Mouse (Mus musculus) forebrain, embryonic 14.5 days (tissue): ENCODE data around the gene Vrtn. TPM values are rescaled to one million over a fixed set of nuclear protein-coding genes. Genes with fewer than 3 reads are reported as not detected.

ENCODE experiments used
- ATAC-seq: fragments of 200-750 bp; cut with Nextera tagmentation; 2 replicates; pipeline ENCODE4 v1.8.0; 2017; ENCODE audit warnings: mild to moderate bottlenecking, moderate library complexity
- DNase-seq: peaks from one replicate; pipeline ENCODE4 v3.0.0-alpha.2; 2015; ENCODE audit warnings: low spot score
- H3K27ac ChIP-seq: fragments of 300-500 bp; sonication (generic); 2 replicates; pipeline ENCODE4 v1.5.1; 2014; ENCODE audit warnings: low read depth, mild to moderate bottlenecking, control low read depth, low read length, moderate library complexity
- H3K27me3 ChIP-seq: fragments of 300-500 bp; sonication (generic); replicated peaks from 2 replicates; pipeline ENCODE4 v1.6.1; 2014; ENCODE audit warnings: low read length, control low read depth, mixed read lengths; ENCODE audit not compliant: control insufficient read depth, insufficient read depth
- H3K36me3 ChIP-seq: fragments of 300-500 bp; sonication (generic); 2 replicates; pipeline ENCODE4 v1.6.1; 2014; ENCODE audit warnings: low read length, control low read depth; ENCODE audit not compliant: control insufficient read depth, insufficient read depth
- H3K4me1 ChIP-seq: fragments of 300-500 bp; sonication (generic); 2 replicates; pipeline ENCODE4 v1.6.1; 2014; ENCODE audit warnings: antibody characterized with exemption, low read length, control low read depth; ENCODE audit not compliant: control insufficient read depth, insufficient read depth
- H3K4me2 ChIP-seq: fragments of 300-500 bp; sonication (generic); 2 replicates; pipeline ENCODE4 v1.6.1; 2014; ENCODE audit warnings: mild to moderate bottlenecking, control low read depth, low read length
- H3K4me3 ChIP-seq: fragments of 300-500 bp; sonication (generic); 2 replicates; pipeline ENCODE4 v1.5.1; 2014; ENCODE audit warnings: low read depth, low read length, control low read depth
- H3K9ac ChIP-seq: fragments of 300-500 bp; sonication (generic); 2 replicates; pipeline ENCODE4 v1.6.1; 2014; ENCODE audit warnings: mild to moderate bottlenecking, low read length, control low read depth, moderate library complexity
- H3K9me3 ChIP-seq: fragments of 300-500 bp; sonication (generic); replicated peaks from 2 replicates; pipeline ENCODE4 v1.6.1; 2016; ENCODE audit warnings: low read length, control low read depth, mixed read lengths; ENCODE audit not compliant: control insufficient read depth
- WGBS: fragments of 180-500 bp; shearing (Covaris S2); extraction: QIAGEN DNeasy Blood & Tissue Kit; methylation state at CpG from one replicate; pipeline ENCODE4 v1.1.7; 2014; 5-methylcytosine and 5-hydroxymethylcytosine counted together
- polyA plus RNA-seq: library from polyadenylated mRNA; unstranded; fragments of >200 nt; fragmentation: Nextera tagmentation; extraction: Ambion mirVana; gene quantifications from 2 replicates; pipeline ENCODE4 v1.2.1, GENCODE M21; 2014

Gene Vrtn
- polyA plus RNA-seq = not detected in 2 replicates

- 2% methylated on average over 9 of the region's 9 CpGs for WGBS
- ATAC-seq (no peak), DNase-seq (no peak)
These were observed at the start of gene Vrtn for GRCm38 (mm10) chr12:84640654-84641053. Gene Vrtn, plus strand, starts transcription at chr12:84641019.

DNA sequence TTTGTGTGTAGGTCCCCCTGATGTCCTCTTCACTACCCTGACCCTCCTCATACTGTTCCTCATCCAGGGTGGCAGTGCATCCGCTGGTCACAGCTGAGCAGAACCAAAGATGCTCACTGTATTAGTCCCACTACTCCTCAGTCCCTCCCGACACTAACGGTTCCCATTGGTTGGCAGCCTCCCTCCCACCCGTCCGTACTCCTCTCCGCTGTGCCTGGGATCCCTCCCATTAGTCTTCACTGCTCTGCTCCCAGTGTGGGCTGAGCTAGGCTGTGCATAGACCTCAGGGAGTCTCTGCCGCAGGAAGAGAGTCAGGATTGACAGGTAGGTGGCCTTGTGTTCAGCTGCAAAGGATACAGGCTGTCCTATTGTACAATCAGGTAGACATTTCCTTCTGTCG, 42.5 kb upstream of the Vrtn start:
- no peaks in the 10 kb centered on the region for H3K27me3 ChIP-seq
- H3K27ac ChIP-seq = no peak overlapping the region
- H3K4me1 ChIP-seq = no peaks in the 10 kb centered on the region
- no peak overlapping the region for H3K9ac ChIP-seq
- H3K4me2 ChIP-seq = no peak overlapping the region
- 16% methylated on average over 8 of the region's 8 CpGs for WGBS
- no peak overlapping the region for H3K4me3 ChIP-seq
- ATAC-seq (peak; percentile 12; the same call in 1 of the 2 replicates), DNase-seq (no peak)
- H3K9me3 ChIP-seq = no peaks in the 10 kb centered on the region
- H3K36me3 ChIP-seq = peaks cover 9% of the 10 kb centered on the region; the same call in 1 of the 2 replicates

More at GRCm38 (mm10) chr12:84640654-84641053, at the start of gene Vrtn:
- no peak within 1 kb of the TSS for H3K4me2 ChIP-seq
- H3K27ac ChIP-seq = no peak within 1 kb of the TSS
- H3K36me3 ChIP-seq = no peaks in the 10 kb centered on the region
- H3K4me1 ChIP-seq = no peaks in the 10 kb centered on the region
- H3K9me3 ChIP-seq = no peaks in the 10 kb centered on the region
- peaks cover 38% of the 10 kb centered on the region for H3K27me3 ChIP-seq
- no peak within 1 kb of the TSS for H3K9ac ChIP-seq
- H3K4me3 ChIP-seq = no peak within 1 kb of the TSS

DNA sequence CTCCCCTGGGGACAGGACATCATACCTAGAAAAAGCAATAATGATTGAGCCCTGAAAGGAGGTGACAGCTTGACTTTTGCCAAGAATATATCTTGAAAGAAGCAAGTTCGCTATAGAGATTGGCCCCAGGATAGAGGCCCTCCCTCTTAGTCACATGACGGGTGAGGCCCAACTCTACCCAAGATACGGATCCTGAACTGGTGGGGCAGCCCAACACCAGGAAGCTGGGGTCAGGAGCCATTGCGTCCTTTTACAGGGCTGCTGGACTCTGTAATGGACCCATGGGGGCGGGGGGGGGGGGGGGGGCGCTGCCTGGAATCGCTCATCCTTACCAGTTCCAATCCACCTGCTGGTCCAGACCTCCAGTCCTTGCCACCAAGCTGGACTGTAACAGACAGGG, 36.8 kb upstream of the Vrtn start:
- no peak for ATAC-seq
- no peaks in the 10 kb centered on the region for H3K4me1 ChIP-seq
- no peak overlapping the region for H3K4me2 ChIP-seq
- H3K9me3 ChIP-seq = no peaks in the 10 kb centered on the region
- no peaks in the 10 kb centered on the region for H3K27me3 ChIP-seq
- no peak overlapping the region for H3K9ac ChIP-seq
- WGBS = 91% methylated on average over 6 of the region's 7 CpGs
- no peak for DNase-seq
- H3K4me3 ChIP-seq = no peak overlapping the region
- H3K36me3 ChIP-seq = peaks cover 28% of the 10 kb centered on the region
- no peak overlapping the region for H3K27ac ChIP-seq

DNA sequence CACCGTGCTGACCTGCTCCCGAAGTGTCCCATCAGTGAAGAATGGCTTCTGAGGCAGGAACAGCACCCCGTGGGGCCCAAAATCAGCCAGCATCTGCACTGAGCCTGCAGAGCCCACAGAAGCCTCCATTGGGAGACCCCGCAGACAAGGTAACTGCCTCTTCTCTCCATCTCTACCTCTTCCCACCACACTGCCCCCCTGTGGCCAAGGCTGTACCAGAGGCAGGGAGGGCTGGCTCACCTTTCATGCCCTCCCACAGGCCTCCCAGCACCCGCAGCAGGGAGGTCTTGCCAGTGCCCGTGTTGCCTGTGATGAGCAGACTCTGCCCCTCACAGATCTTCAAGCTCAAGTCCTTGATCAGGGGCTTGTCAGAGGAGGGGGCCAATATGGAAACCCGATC, 35.0 kb upstream of the Vrtn start:
- Histone ChIP-seq H3K4me1 (no peaks in the 10 kb centered on the region), H3K4me2 (no peak overlapping the region), H3K4me3 (no peak overlapping the region), H3K27me3 (no peaks in the 10 kb centered on the region), H3K36me3 (peaks cover 28% of the 10 kb centered on the region), H3K9ac (no peak overlapping the region), H3K9me3 (no peaks in the 10 kb centered on the region), H3K27ac (no peak overlapping the region)
- no peak for ATAC-seq
- no peak for DNase-seq
- 79% methylated on average over 7 of the region's 7 CpGs for WGBS

DNA sequence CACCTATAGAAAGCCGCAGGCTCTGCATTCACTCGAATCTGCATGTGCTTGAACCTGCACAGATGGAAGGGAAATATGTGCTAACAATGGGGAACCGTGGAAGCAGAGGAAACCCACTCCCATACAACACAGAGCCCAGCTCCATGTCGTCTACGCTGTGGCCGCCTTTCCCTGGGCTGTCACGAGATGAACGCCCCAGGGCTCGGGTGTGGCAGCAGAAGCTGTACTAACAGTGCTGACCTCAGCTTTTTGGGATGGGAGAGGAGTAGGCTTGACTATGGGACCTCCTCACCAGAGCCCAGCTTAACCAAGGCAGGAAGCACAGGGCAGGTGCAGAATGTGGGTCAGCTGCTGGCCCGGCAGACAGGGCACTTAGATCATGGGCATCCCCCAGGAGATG, 29.1 kb upstream of the Vrtn start:
- Histone ChIP-seq H3K9me3 (no peaks in the 10 kb centered on the region), H3K4me1 (no peaks in the 10 kb centered on the region; the same call in 1 of the 2 replicates), H3K27me3 (no peaks in the 10 kb centered on the region), H3K9ac (no peak overlapping the region), H3K4me3 (no peak overlapping the region), H3K36me3 (peaks cover 11% of the 10 kb centered on the region; the same call in 1 of the 2 replicates), H3K4me2 (no peak overlapping the region), H3K27ac (no peak overlapping the region)
- no peak for DNase-seq
- ATAC-seq = no peak
- WGBS = 85% methylated on average over 10 of the region's 10 CpGs

GRCm38 (mm10) chr12:84612518-84612917, 28.3 kb upstream of the Vrtn start:
- H3K4me1 ChIP-seq = no peaks in the 10 kb centered on the region; the same call in 1 of the 2 replicates
- no peak overlapping the region for H3K9ac ChIP-seq
- no peak overlapping the region for H3K4me2 ChIP-seq
- peaks cover 6% of the 10 kb centered on the region; the same call in 1 of the 2 replicates for H3K36me3 ChIP-seq
- H3K9me3 ChIP-seq = no peaks in the 10 kb centered on the region
- 76% methylated on average over 8 of the region's 8 CpGs for WGBS
- no peak overlapping the region for H3K27ac ChIP-seq
- ATAC-seq (no peak), DNase-seq (no peak)
- H3K4me3 ChIP-seq = no peak overlapping the region
- no peaks in the 10 kb centered on the region for H3K27me3 ChIP-seq

GRCm38 (mm10) chr12:84614001-84614400, 26.8 kb upstream of the Vrtn start:
- 90% methylated on average over 11 of the region's 11 CpGs for WGBS
- Histone ChIP-seq H3K9me3 (no peaks in the 10 kb centered on the region), H3K36me3 (no peaks in the 10 kb centered on the region), H3K4me3 (no peak overlapping the region), H3K4me2 (no peak overlapping the region), H3K27ac (no peak overlapping the region), H3K27me3 (no peaks in the 10 kb centered on the region), H3K9ac (no peak overlapping the region), H3K4me1 (no peaks in the 10 kb centered on the region; the same call in 1 of the 2 replicates)
- no peak for ATAC-seq
- DNase-seq = no peak

DNA sequence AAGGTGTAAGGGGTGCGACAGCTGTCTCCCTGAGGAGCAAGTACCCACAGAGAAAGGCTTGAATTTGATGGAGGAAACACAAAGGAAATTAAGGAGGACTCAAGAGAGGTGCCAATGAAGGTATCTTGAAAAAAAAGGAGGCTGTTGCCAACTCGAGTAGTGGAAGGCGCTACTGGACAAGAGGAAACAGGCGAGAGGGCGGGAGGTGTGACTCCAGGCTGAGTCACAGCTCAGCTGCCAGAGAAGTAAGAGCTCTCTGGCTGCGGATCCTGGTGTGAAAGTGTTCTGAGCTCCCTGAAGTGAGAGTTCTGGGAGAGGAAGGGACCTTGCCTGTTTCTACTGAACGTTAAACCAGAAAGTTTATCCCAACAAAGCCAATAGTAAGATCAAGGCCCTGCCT, 26.3 kb upstream of the Vrtn start:
- Histone ChIP-seq H3K4me1 (no peaks in the 10 kb centered on the region; the same call in 1 of the 2 replicates), H3K4me3 (no peak overlapping the region), H3K27ac (no peak overlapping the region), H3K9ac (no peak overlapping the region), H3K36me3 (no peaks in the 10 kb centered on the region), H3K9me3 (no peaks in the 10 kb centered on the region), H3K4me2 (no peak overlapping the region), H3K27me3 (no peaks in the 10 kb centered on the region)
- no peak for ATAC-seq
- peak; percentile 8 for DNase-seq
- 74% methylated on average over 7 of the region's 7 CpGs for WGBS

DNA sequence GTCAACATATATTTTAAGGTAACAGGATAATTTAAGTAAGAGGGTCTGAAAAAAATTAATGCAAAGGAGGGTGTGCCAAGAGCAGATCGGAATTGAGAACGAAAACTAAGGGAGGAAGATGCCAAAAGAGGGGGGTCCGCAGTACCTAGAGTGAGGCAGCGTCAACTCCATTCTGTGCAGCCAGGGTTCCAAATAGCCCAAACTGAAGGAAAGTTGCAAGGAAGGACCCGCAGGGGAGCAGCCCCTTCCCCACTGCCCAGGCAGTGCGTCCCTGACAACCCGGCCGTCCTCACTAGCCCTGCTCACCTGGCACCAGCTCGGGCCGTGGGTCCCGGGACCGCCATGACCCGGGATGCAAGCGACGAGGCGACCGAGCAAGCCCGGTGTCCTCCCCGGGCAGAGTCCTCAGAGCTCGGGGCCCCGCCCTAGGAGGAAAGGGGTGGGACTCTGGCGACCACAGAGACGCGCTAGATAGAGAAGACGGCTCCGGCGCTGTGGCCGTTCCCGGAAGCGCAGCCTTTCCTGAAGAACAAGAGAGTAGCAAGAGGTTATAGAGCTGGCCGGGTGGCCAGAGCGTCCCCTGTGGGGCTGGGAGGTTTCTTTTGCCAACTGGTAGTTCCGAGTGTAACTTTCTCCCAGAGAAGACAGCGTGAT, 23.7 kb upstream of the Vrtn start, which contains the start of gene Abcd4:
Abcd4 (minus strand) TSS at position 437 of the 654 bp plus-strand sequence.
- DNase-seq = peak; percentile 94
- Histone ChIP-seq H3K27ac (no peak within 1 kb of the TSS), H3K4me1 (no peaks in the 10 kb centered on the region; the same call in 1 of the 2 replicates), H3K4me2 (peak within 1 kb of the TSS; percentile 51), H3K9me3 (no peaks in the 10 kb centered on the region), H3K27me3 (no peaks in the 10 kb centered on the region), H3K9ac (peak within 1 kb of the TSS; percentile 85), H3K4me3 (peak within 1 kb of the TSS; percentile 73), H3K36me3 (no peaks in the 10 kb centered on the region)
- under 1% methylated on average over 34 of the region's 34 CpGs for WGBS
- peak; percentile 99 for ATAC-seq
